Mouse (Mus musculus) G1E-ER4 (cell line): ENCODE results near the gene Gpc6. TPM values are rescaled to one million over a fixed set of nuclear protein-coding genes. Genes with fewer than 3 reads are reported as not detected.

Experiments
- GATA1 ChIP-seq: IDR thresholded peaks from one replicate; pipeline ENCODE4 v1.8.0; 2012; ENCODE audit warnings: low read length, inconsistent platforms
- polyA plus RNA-seq: library from polyadenylated mRNA; stranded (reverse); fragments of >175 nt; gene quantifications from 2 replicates; pipeline ENCODE4 v1.2.3, GENCODE M21; 2012

Gpc6 gene
- polyA plus RNA-seq, 1 experiment = not detected

GRCm38 (mm10) chr14:117340549-117340948, 415.4 kb downstream of the Gpc6 start:
- TF ChIP-seq GATA1 = no peak

- TF ChIP-seq GATA1 = no peak
Observed at GRCm38 (mm10) chr14:117344505-117344904, 419.4 kb downstream of the Gpc6 start.

GRCm38 (mm10) chr14:117346372-117346885, 421.3 kb downstream of the Gpc6 start:
- TF ChIP-seq GATA1 = no peak

GRCm38 (mm10) chr14:117351296-117351695, 426.2 kb downstream of the Gpc6 start:
- no peak for TF ChIP-seq GATA1

GRCm38 (mm10) chr14:117361155-117361964, 436.2 kb downstream of the Gpc6 start:
- no peak for TF ChIP-seq GATA1

GRCm38 (mm10) chr14:117361965-117362309, 436.8 kb downstream of the Gpc6 start:
- TF ChIP-seq GATA1 = no peak

GRCm38 (mm10) chr14:117369331-117369866, 444.3 kb downstream of the Gpc6 start:
- no peak for TF ChIP-seq GATA1

GRCm38 (mm10) chr14:117376822-117377376, 451.8 kb downstream of the Gpc6 start:
- TF ChIP-seq GATA1 = no peak

- no peak for TF ChIP-seq GATA1
Observed at GRCm38 (mm10) chr14:117379979-117380378, 454.9 kb downstream of the Gpc6 start.

- TF ChIP-seq GATA1 = no peak
Observed at GRCm38 (mm10) chr14:117383188-117383587, 458.1 kb downstream of the Gpc6 start.

GRCm38 (mm10) chr14:117384096-117384770, 459.1 kb downstream of the Gpc6 start:
- no peak for TF ChIP-seq GATA1

- no peak for TF ChIP-seq GATA1
Observed at GRCm38 (mm10) chr14:117385731-117386270, 460.7 kb downstream of the Gpc6 start.

GRCm38 (mm10) chr14:117390794-117391320, 465.7 kb downstream of the Gpc6 start:
- no peak for TF ChIP-seq GATA1

GRCm38 (mm10) chr14:117391412-117391811, 466.3 kb downstream of the Gpc6 start:
- no peak for TF ChIP-seq GATA1

- no peak for TF ChIP-seq GATA1
Observed at GRCm38 (mm10) chr14:117397165-117397564, 472.1 kb downstream of the Gpc6 start.
